Mouse (Mus musculus) intestine, embryonic 14.5 days (tissue): ENCODE data around the gene Uxs1. TPM values are rescaled to one million over a fixed set of nuclear protein-coding genes. Genes with fewer than 3 reads are reported as not detected.
A peak's percentile ranks its signal among the peaks of the same experiment; 100 is the strongest.

ENCODE experiments used
- ATAC-seq: fragments of 200-750 bp; cut with Nextera tagmentation; replicated peaks from 2 replicates; pipeline ENCODE4 v1.8.0; 2017; ENCODE audit warnings: low read depth, moderate number of reproducible peaks, moderate TSS enrichment, moderate library complexity; ENCODE audit not compliant: low FRiP score, low TSS enrichment
- DNase-seq: peaks from one replicate; pipeline ENCODE4 v3.0.0-alpha.2; 2018; ENCODE audit warnings: low spot score
- H3K27ac ChIP-seq: fragments of 300-500 bp; sonication (generic); 2 replicates; pipeline ENCODE4 v1.5.1; 2014; ENCODE audit warnings: low read depth, mild to moderate bottlenecking, control low read depth
- H3K27me3 ChIP-seq: fragments of 300-500 bp; sonication (generic); replicated peaks from 2 replicates; pipeline ENCODE4 v1.6.1; 2014; ENCODE audit warnings: low read length, control low read depth; ENCODE audit not compliant: control insufficient read depth, insufficient read depth
- H3K36me3 ChIP-seq: fragments of 300-500 bp; sonication (generic); 2 replicates; pipeline ENCODE4 v1.6.1; 2014; ENCODE audit warnings: low read length, control low read depth; ENCODE audit not compliant: control insufficient read depth, insufficient read depth
- H3K4me1 ChIP-seq: fragments of 300-500 bp; sonication (generic); replicated peaks from 2 replicates; pipeline ENCODE4 v1.6.1; 2014; ENCODE audit warnings: low read length, control low read depth, mixed read lengths; ENCODE audit not compliant: control insufficient read depth, insufficient read depth
- H3K4me2 ChIP-seq: fragments of 300-500 bp; sonication (generic); 2 replicates; pipeline ENCODE4 v1.6.1; 2014; ENCODE audit warnings: low read length
- H3K4me3 ChIP-seq: fragments of 300-500 bp; sonication (generic); 2 replicates; pipeline ENCODE4 v1.5.1; 2014; ENCODE audit warnings: low read depth, low read length, control low read depth, mixed read lengths
- H3K9ac ChIP-seq: fragments of 300-500 bp; sonication (generic); 2 replicates; pipeline ENCODE4 v1.6.1; 2014; ENCODE audit warnings: mild to moderate bottlenecking, low read length
- H3K9me3 ChIP-seq: fragments of 300-500 bp; sonication (generic); 2 replicates; pipeline ENCODE4 v1.6.1; 2016; ENCODE audit warnings: low read length, control low read depth; ENCODE audit not compliant: control insufficient read depth
- WGBS: fragments of 180-500 bp; shearing (Covaris S2); extraction: QIAGEN DNeasy Blood & Tissue Kit; methylation state at CpG from one replicate; pipeline ENCODE4 v1.1.7; 2014; 5-methylcytosine and 5-hydroxymethylcytosine counted together
- polyA plus RNA-seq: library from polyadenylated mRNA; unstranded; fragments of >200 nt; fragmentation: Nextera tagmentation; extraction: Ambion mirVana; gene quantifications from 2 replicates; pipeline ENCODE4 v1.2.1, GENCODE M21; 2014

Uxs1 gene
- polyA plus RNA-seq, result 16.3 and 18.1 TPM in 2 replicates

DNA sequence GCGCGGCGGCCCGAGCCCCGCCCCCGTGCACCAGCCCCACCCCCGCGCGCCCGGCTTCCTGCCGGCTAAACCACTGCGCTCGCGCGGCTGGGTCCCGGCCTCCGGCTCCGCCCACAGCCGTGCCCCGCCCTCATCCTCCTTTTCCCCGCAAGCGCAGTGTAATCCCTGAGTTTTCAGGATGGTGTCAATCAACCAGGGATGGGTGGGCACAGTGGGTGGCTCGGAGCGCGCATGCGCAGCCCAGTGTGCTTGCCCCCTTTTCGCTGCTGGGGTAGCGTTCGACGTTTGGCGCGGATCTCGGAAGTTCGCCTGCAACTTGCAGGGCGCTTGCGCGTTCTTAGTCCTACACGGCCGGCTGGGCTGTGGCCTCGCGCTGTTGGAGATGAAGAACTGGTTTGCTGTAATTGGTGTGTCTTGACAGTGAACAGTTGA is at the start of gene Uxs1:
Uxs1 (minus strand) TSS at position 38 of the 432 bp plus-strand sequence.
- ATAC-seq (peak; percentile 98), DNase-seq (peak; percentile 95)
- no peaks in the 10 kb centered on the region for H3K9me3 ChIP-seq
- H3K9ac ChIP-seq, result peak within 1 kb of the TSS; percentile 79
- H3K27me3 ChIP-seq, result no peaks in the 10 kb centered on the region
- peaks cover 6% of the 10 kb centered on the region; the same call in 1 of the 2 replicates for H3K4me1 ChIP-seq
- H3K4me3 ChIP-seq, result peak within 1 kb of the TSS; percentile 79
- peak within 1 kb of the TSS; percentile 83 for H3K27ac ChIP-seq
- H3K4me2 ChIP-seq, result peak within 1 kb of the TSS; percentile 95
- under 1% methylated on average over 40 of the region's 41 CpGs for WGBS
- H3K36me3 ChIP-seq, result no peaks in the 10 kb centered on the region

DNA sequence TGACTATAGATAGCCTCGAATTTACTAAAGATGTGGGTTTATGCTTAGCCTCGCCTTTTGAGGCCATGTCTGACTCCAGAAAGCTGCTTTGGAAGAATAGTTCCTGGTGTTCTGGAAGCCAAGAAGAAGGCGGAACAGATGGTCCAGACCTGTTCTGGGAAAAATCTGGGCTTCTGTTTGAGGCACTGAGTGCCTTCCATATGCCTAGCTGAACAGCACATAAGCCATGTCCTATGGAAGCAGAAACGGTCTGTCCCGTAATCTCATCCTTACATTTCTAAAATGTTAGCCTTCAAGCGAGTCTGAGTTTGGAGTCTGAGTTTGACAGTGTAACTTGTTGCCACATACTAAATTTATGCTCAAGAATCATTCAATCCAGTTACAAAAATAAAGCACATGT is 49.6 kb upstream of the Uxs1 start:
- Histone ChIP-seq H3K27ac (no peak overlapping the region), H3K4me1 (no peaks in the 10 kb centered on the region), H3K4me3 (no peak overlapping the region), H3K36me3 (no peaks in the 10 kb centered on the region), H3K9me3 (no peaks in the 10 kb centered on the region), H3K9ac (no peak overlapping the region), H3K4me2 (no peak overlapping the region), H3K27me3 (no peaks in the 10 kb centered on the region)
- 82% methylated on average over 6 of the region's 6 CpGs for WGBS
- ATAC-seq, result no peak
- DNase-seq, result no peak

DNA sequence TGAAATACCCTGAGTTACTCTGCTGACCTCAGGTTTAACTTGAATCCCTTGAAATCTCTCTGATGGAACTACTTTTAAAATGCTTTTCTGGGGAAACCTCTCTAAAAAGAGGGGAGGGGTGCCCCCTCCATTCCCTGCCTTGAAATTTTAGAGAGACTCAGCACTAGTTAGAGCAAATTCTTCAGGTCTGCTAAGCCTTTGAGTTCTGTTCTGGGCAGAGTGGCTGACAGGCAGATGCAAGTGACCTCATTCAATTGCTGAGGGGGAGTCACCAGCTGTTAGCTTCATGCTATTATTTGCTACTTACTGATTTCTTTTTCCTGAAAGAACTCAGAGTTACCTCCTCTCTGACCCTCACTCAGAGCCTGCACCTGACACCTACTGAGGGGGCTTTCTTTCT is 43.5 kb upstream of the Uxs1 start:
- Histone ChIP-seq H3K36me3 (no peaks in the 10 kb centered on the region), H3K4me3 (no peak overlapping the region), H3K27ac (no peak overlapping the region), H3K9me3 (no peaks in the 10 kb centered on the region), H3K27me3 (no peaks in the 10 kb centered on the region), H3K4me2 (no peak overlapping the region), H3K9ac (no peak overlapping the region), H3K4me1 (no peaks in the 10 kb centered on the region)
- DNase-seq (no peak), ATAC-seq (no peak)

DNA sequence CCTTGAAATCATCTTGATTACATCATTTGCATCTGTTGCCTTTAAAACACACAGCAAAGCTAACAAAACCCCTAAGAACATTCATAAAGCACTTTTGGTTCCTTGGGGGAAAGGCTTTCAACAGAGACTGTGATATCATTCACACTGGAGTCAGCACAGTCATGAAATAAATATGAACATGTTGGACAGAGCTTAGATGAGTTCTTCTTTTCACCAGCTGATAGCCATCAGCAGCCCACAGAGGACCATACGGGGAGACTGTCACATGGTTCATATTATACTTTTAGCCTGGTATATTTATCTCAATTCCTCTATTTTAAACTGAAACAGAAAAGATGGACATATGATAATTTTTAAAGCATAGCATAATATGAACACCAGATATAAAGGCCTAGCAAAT is 40.9 kb upstream of the Uxs1 start:
- ATAC-seq (no peak), DNase-seq (no peak)
- H3K27me3 ChIP-seq, result no peaks in the 10 kb centered on the region
- H3K4me3 ChIP-seq, result no peak overlapping the region
- WGBS, result 60% methylated on average over 1 of the region's 1 CpGs
- no peak overlapping the region for H3K9ac ChIP-seq
- H3K4me2 ChIP-seq, result no peak overlapping the region
- H3K9me3 ChIP-seq, result no peaks in the 10 kb centered on the region
- no peaks in the 10 kb centered on the region for H3K36me3 ChIP-seq
- no peak overlapping the region for H3K27ac ChIP-seq
- no peaks in the 10 kb centered on the region for H3K4me1 ChIP-seq

DNA sequence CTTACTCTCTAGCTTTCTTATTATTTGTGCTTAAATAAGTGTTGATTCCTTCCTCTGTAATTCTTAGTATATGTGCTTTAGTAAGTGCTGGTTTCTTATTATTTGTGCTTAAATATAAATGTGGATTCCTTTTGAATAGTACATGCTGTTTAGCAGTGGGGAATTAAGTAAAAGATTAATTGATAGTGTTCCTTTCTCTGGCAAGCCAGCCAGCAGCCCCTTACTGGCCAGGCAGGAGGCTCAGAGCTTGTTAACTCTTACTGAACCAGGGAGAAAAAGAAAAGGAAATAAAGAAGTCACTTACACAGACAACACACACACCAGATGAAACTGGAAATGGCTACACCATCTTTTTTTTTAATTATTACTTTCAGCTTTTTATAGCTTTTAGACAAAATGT is 37.2 kb upstream of the Uxs1 start:
- no peaks in the 10 kb centered on the region for H3K27me3 ChIP-seq
- no peak overlapping the region for H3K4me3 ChIP-seq
- H3K27ac ChIP-seq, result no peak overlapping the region
- H3K4me1 ChIP-seq, result no peaks in the 10 kb centered on the region
- no peaks in the 10 kb centered on the region for H3K36me3 ChIP-seq
- no peak overlapping the region for H3K4me2 ChIP-seq
- ATAC-seq, result no peak
- no peak overlapping the region for H3K9ac ChIP-seq
- H3K9me3 ChIP-seq, result no peaks in the 10 kb centered on the region
- DNase-seq, result no peak

DNA sequence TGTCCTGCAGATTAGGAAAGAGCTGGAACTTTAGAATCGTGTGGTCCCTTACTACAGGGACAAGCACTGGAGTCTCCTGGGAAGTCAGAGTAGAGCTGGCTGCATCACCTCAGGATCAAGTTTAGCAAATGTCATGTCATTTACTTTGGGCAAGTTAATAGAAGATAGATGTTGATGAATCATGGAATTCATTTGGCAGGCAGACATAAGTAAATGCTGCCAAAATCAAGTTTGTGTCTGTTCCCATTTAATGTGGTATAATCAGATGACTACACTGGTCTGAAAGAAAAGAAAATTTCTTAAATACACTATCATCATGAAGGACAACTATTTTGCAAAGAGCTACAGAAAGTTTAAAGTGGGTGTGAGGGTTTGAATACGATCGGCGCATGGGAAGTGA is 35.0 kb upstream of the Uxs1 start:
- Histone ChIP-seq H3K36me3 (no peaks in the 10 kb centered on the region), H3K27ac (no peak overlapping the region), H3K4me2 (no peak overlapping the region), H3K9me3 (no peaks in the 10 kb centered on the region), H3K27me3 (no peaks in the 10 kb centered on the region), H3K4me3 (no peak overlapping the region), H3K9ac (no peak overlapping the region), H3K4me1 (no peaks in the 10 kb centered on the region)
- WGBS, result 95% methylated on average over 4 of the region's 4 CpGs
- DNase-seq (no peak), ATAC-seq (no peak)

DNA sequence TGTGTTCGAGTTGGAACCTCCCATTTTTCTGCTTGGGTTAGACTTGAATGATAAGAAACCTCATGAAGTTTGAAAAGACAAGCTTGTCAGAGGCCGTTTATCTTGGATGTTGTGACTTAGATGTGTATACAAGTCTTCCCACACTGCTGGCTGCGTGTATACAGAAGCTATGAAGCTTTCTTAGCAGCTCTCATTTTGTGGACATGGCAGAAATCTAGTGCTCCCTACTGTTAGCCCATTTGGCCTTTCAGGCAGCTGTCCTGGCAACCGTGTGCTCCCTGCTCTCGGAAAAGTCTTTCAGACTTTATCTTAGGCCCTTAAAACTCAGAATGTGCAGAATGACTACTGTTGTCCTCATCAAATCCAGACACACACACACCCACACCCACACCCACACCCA is 31.4 kb upstream of the Uxs1 start:
- H3K4me1 ChIP-seq, result no peaks in the 10 kb centered on the region
- H3K9ac ChIP-seq, result no peak overlapping the region
- H3K27ac ChIP-seq, result no peak overlapping the region
- no peak overlapping the region for H3K4me3 ChIP-seq
- DNase-seq (no peak), ATAC-seq (no peak)
- no peaks in the 10 kb centered on the region for H3K9me3 ChIP-seq
- H3K27me3 ChIP-seq, result no peaks in the 10 kb centered on the region
- WGBS, result 46% methylated on average over 5 of the region's 5 CpGs
- H3K36me3 ChIP-seq, result no peaks in the 10 kb centered on the region
- no peak overlapping the region for H3K4me2 ChIP-seq

DNA sequence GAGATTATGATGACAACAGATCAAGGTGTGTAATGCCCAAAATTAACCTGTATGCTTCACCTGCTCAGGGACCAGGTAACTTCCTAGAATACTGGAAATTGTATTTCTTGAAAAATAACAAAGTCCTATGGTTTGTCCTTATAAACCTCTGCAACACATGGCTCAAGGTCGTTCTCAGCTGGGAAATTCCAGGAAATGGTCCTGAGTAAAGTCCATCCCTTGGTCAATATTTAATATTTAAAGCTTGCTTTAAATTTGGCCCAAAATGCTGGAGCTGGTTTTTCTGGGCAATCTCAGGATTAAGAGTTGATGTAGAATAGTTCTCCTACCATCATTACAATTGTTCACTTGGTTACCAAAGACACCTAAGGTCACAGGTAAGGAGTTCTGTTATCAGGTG is 30.1 kb upstream of the Uxs1 start:
- no peaks in the 10 kb centered on the region for H3K27me3 ChIP-seq
- no peak overlapping the region for H3K4me2 ChIP-seq
- ATAC-seq (no peak), DNase-seq (no peak)
- H3K9me3 ChIP-seq, result no peaks in the 10 kb centered on the region
- H3K4me1 ChIP-seq, result no peaks in the 10 kb centered on the region
- H3K4me3 ChIP-seq, result no peak overlapping the region
- H3K9ac ChIP-seq, result no peak overlapping the region
- no peaks in the 10 kb centered on the region for H3K36me3 ChIP-seq
- WGBS, result 74% methylated on average over 1 of the region's 1 CpGs
- no peak overlapping the region for H3K27ac ChIP-seq

DNA sequence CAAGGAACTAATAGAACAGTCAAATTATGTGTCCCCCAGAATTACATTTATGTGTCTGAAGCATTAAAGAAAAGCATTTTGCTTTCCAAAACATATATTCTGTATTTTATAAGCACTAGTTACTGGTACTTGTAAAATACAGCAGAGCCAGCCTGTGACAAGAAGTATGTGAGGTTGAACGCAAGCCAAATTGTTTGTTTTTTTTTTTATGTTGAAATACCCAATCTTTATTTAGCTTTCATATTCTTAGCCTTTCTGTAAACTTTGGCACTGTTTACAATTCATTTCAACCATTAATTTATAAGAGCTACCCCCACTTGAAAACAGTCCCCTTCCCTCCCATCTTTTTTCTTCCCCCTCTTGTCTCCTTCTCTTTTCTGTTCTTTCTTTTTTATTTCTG is 28.0 kb upstream of the Uxs1 start:
- Histone ChIP-seq H3K4me3 (no peak overlapping the region), H3K4me2 (no peak overlapping the region), H3K27ac (no peak overlapping the region), H3K27me3 (no peaks in the 10 kb centered on the region), H3K9me3 (no peaks in the 10 kb centered on the region), H3K4me1 (no peaks in the 10 kb centered on the region), H3K36me3 (no peaks in the 10 kb centered on the region), H3K9ac (no peak overlapping the region)
- DNase-seq (no peak), ATAC-seq (no peak)
- WGBS, result 59% methylated on average over 1 of the region's 1 CpGs
